Mouse (Mus musculus) T-helper 1 cell (primary cell): ENCODE measurements around the gene Lap3.

Experiments used
- in situ Hi-C: fragments of 300-600 bp; cut with MboI, MseI; formaldehyde crosslinking; loops from one replicate; pipeline ENCODE4 v1.15.1; 2025; ENCODE audit warnings: high pct_unique_total_duplicates

The Lap3 gene

DNA sequence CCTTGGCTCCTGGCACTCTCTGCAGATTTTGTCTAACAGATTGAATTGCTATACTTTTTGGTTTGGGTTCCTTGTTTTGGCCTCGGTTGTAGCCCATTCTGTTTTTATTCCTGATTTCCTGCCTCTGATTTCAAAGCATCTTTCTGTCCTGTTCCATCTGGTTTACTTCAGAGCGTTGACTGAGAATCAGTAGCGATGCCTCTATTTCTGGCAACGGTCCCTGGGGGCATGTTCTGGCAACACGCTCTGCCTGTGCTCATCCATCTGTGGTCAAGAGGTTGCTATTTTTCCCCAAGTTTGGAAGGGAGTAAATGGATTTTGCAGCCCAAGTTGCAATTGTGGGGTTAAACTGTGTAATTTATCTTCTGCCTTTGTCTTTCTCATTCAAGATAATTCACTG, 50.2 kb downstream of the Lap3 start:
- in situ Hi-C loops, result loop anchor here (5.0 kb wide), 1 partner anchor 799 kb away; no protein-coding TSS in a partner anchor

DNA sequence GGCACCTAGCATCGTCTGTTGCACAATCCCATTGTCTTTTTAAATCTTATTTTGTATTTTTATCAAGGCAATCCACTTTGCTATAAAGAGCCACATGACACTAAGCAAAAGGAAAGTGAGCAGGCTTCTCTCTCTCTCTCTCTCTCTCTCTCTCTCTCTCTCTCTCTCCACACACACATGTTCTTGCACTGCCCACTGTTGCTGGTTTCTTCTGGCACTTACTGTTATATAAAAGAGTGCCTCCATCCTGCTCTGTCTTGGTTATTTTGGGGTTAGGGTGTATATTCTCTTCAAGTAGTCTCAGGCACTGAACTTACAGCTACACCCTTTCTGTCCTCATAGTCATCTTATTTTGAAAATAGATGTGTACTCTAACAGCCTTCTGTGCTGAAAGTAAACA, 56.4 kb downstream of the Lap3 start:
- in situ Hi-C loops, result no loop called here
